Mouse (Mus musculus): ENCODE data around the gene Baz2b. TPM values are rescaled to one million over a fixed set of nuclear protein-coding genes. Genes with fewer than 3 reads are reported as not detected.
"Not testable (repeated sequence)": the region's sequence is repeated elsewhere in the genome, so short reads cannot be mapped to it uniquely, and the experiment has no call there.

Gene Baz2b
- total RNA-seq, 2 experiments from 2014 or later: 55.3 to 56.7 TPM

GRCm38 (mm10) chr2:60134958-60135357 lies 74.7 kb downstream of the Baz2b start:
- DNase-seq (ENCODE audit: low spot score in 2 of 2): not testable (repeated sequence)

- no peak for DNase-seq (ENCODE audit: low spot score in 2 of 2)
These were observed 76.6 kb downstream of the Baz2b start for GRCm38 (mm10) chr2:60133072-60133471.

DNA sequence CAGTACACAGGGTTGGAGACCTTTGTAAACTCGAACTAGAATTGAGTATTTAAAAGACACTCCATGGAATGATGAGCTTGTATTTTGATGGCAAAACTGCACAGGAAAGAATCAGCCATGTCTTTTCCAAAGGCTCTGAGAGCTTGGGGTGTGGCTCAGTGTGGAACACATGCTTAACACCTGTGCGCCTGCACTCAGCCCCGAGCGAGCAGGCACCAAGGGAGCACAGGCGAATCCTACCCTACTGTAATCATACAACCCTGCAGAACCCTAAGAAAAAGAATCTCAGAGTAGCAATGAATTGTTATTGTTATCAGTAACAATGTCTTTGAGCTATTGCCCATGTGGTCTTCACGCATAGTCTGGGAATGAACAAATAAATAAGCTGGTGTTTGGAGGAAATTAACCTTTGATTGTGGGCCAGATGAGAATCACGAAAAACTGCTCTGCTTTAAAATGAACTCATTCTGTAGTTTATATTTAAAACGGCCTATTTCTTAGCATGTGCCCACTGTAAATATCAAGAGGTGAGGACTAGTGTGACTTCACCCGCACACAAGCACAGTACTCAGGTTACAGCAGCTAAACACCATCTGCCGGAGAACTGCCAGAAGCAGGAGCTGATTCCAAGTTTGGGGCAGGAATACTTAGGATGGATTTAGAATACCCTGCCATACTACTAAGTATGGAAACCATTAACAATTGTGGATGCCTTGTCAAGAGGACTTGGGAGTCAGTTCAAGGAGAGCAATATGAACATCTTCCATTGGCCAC lies 77.2 kb downstream of the Baz2b start:
- no peak for DNase-seq (ENCODE audit: low spot score in 2 of 2)

DNA sequence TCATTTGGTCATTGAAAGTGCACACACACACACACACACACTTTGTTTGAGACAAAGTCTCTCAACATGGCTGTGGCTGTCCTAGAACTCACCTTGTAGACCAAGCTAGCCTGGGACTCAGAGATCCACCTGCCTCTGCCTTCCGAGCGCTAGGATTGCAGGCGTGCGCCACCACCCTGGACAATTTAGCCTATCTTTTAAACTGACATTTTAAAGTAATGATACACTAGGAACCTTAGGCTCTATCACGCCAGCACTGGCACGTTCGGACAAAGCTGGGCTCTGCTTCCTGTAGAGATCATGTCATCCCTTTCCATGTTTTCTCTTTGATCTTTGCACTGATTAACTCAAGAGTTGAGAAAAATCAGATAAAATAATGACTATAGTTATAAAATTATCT lies 81.0 kb downstream of the Baz2b start:
- no peak for DNase-seq (ENCODE audit: low spot score in 2 of 2)

- DNase-seq (ENCODE audit: low spot score in 2 of 2): no peak
These were observed 82.8 kb downstream of the Baz2b start for GRCm38 (mm10) chr2:60126831-60127230.

- DNase-seq (ENCODE audit: low spot score in 2 of 2): no peak
These were observed 83.3 kb downstream of the Baz2b start for GRCm38 (mm10) chr2:60126292-60126691.

GRCm38 (mm10) chr2:60125049-60126004 lies 84.3 kb downstream of the Baz2b start:
- peak; percentile 42 to 57 for DNase-seq (ENCODE audit: low spot score in 2 of 2)

- peak; percentile 16 to 41 for DNase-seq (ENCODE audit: low spot score in 2 of 2)
These were observed 85.0 kb downstream of the Baz2b start for GRCm38 (mm10) chr2:60124648-60125048.

DNA sequence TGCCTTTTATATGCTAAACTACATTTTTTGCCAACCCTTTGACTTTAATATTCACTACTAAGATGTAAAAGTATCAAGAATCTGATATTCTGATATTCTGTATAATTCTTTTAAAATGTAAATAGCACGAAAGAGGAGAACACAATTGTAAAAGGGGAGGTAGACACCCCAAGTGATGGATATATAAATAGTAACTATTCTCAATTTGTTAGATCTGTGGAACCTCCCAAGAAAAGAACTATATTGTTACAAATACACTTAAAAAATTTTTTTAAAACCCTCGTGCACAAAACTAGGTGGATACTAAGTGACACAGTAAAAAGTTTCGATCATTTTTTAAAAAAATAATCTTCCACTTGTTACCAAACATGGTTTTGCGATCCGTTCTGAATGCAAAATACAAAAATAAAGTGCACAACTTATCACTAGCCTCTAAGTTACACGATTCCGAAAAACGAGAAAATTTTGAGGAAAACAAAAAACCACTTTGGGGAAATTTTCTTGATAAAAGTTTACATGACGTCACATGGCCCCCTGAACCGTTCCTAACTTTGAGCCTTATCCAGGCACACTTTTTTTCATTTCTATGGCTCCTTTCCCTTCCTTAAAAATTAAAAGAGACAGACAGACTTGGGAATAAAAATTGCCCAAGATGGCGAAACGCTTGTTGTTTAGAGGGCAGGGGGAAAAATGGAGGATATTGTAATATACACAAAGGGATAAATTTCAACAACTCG lies 85.6 kb downstream of the Baz2b start:
- no peak for DNase-seq (ENCODE audit: low spot score in 2 of 2)

DNA sequence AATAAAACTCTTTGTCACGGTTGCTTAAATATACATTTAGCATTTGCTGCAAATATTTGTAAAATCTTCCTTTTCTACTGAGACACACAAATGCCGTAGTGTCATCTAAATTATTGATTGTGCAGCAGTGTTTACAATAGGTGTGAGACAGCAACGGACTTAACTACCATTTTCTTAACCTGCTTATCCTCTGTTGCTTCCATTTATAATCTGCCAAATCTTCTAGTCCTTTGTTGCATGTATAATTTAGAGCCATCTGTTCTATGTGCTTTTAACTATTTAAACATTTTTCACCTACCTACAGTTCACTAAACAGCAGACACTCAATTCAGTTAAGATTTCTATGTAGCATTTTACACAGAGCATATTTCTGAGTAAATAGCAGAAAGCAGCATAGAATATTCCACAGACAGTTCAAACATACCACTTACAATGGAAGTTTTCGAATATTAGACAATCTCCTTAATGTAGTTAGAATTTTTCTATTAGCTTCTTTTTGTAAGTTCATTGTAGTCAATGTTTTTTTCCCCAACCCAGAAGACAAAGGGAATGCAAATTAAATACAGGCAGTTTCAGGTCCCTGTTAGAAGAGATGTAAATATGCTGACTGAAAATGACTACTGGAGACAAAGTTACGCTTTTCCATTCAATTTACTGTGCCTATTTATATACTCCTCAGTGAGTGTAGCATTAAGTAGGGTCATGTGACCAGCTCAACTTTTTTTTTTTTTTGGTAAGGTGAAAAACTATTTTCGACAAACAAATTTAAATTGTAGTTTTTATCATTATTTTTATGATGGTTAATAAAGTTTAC lies 86.4 kb downstream of the Baz2b start:
- DNase-seq (ENCODE audit: low spot score in 2 of 2): no peak

- no peak for DNase-seq (ENCODE audit: low spot score in 2 of 2)
These were observed 87.5 kb downstream of the Baz2b start for GRCm38 (mm10) chr2:60122188-60122587.

DNA sequence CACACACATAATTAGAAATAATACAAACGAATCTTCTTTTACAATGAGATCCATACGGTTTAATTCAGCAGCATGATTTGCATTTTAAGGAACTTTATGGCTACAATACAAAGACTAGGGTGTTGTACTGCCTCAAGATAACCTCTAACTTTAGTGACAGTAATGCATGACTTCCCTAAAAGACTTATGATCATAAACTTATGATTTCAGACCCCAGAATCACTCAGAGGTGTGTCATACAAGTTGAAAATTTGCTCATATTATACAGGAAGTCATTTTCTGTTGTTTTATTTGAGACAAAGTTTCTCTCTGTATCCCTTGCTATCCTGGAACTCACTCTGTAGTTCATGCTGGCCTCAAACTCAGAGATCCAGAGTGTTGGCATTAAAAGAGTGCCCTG lies 89.0 kb downstream of the Baz2b start:
- DNase-seq (ENCODE audit: low spot score in 2 of 2): no peak

GRCm38 (mm10) chr2:60118684-60119558 lies 90.7 kb downstream of the Baz2b start:
- no peak for DNase-seq (ENCODE audit: low spot score in 2 of 2)

DNA sequence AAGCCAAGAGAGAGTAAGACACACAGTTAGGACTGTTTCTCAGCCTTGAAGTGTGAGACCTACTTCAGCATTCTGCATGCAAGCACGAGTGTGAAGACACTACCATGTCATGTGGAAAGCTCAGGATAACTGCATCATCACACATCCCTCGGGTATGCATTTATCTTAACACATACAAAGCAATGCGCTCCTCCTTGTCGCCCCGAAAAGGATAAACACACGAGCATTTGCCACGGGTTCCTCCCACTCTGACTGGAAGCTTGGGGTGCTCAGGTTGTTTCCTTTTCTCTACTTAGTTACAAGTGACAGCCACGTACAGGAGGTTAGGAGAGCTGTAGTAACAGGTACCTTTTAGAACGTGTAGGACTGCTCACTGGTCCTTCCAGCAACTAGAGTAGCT lies 91.8 kb downstream of the Baz2b start:
- DNase-seq (ENCODE audit: low spot score in 2 of 2): no peak

DNA sequence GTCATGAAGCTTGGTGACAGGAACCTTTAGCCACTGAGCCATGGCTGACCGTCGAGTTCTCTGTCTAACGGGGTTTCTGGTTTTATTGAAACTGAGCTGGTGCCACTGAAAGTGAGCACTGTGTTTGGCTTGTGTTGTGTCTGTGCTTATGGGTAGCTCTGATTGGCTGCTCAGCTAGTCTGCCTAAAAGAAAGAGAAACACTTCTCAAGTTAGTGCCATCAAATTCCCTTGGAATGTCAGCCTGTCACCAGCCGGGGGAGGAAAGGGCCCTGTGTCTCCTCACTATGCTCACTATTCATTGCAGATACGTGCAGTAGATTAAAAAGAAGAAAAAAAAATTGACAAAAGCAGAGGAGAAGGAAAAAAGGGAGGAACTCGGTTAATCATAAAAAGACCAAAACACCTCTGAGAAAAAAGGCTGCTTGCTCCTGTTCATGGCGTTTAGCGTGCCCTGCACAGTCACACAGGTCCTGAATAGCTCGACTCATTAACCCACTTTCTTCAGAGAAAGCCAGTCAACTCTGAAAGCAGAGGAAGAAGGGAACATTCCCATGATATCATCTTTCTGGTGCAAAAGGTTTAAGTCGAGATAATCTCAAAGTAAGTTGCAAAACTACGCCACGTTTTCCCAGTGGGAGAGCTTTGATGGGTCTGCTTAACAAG lies 93.6 kb downstream of the Baz2b start:
- DNase-seq (ENCODE audit: low spot score in 2 of 2): no peak

GRCm38 (mm10) chr2:60114901-60115300 lies 94.7 kb downstream of the Baz2b start:
- DNase-seq (ENCODE audit: low spot score in 2 of 2): no peak

DNA sequence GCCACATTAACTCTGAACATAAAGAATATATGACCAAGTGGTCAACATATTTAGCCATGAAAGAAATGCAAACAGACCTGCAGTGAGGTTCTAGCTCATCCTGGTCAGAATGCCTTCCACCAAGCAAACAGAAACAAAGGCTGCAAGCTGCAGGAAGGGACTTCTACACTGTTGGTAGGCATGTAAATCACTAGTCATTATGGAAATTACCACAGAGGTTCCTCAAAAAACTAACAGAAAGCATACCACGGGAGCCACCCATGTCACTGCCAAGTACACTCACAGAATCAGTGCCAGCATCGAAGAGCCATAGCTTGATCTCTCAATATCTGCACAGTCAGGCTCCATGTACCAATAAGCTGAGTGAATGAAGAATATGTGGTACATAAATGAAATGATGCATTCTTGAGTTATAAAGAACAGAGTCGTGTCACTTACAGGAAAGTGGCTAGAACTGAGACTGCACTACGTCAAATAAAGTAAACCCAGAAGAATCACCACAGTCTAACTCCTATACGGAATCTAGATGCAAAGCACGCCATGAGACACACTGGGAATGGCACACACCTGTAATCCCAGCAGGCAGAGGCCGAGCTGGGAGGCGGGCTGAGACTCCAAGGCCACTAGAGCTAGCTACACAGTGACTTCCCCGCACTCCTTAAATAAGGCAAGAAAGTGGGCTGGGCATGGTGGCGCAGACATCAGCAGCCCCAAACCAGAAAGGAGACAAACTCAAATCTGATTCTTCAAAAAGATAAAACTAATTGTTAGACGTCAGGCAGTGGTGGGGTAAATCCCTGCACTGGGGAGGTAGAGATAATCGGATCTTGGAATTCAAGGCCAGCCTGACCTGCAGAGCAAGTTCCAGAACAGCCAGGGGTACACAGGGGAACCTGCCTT lies 95.7 kb downstream of the Baz2b start:
- no peak for DNase-seq (ENCODE audit: low spot score in 2 of 2)

GRCm38 (mm10) chr2:60112116-60112515 lies 97.5 kb downstream of the Baz2b start:
- peak; percentile 54 to 57 for DNase-seq (ENCODE audit: low spot score in 2 of 2)
